Comparison of ENCODE assay signal across 26 mouse cellular contexts in the genomic region with DNA sequence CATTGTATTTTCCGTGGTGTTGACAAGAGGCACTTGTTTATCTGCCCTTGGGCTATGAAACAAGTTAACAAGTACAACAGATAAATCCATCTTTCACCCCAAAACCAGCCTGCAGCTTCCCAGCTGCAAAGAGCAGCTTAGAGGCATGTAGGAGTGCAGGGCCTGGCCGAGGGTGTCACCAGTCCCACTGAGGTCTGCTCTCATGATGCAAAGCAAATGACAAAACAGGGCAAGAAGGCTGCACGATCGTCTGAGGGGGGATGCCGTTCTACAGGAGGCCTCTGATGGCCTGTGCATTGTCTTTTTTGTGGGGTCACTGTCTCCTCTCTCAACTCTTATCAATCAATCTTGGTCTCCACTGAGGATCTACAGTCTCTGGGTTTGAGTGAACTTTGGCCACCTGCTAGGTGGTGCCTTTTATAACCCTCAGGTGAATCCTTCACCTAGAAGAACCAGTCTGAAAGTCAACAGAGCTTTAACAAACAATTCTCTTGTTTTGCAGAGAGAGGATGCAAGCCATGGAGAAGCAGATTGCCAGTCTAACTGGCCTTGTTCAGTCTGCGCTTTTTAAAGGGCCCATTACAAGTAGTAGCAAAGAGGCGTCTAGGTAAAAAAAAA.
DNase-seq lines count a peak whose midpoint lies in the region; ATAC-seq and TF ChIP-seq lines count a peak whose summit lies in the region.
"Had no signal": no experiment of that assay in that cellular context is flagged by ENCODE, and none has a peak within 500 bp of the region (broad histone marks: within the 10 kb centered on the region; RNA-seq: fewer than 3 reads in every experiment).

No protein-coding gene starts in this region.

- peak; percentile 74; the same call in 1 of the 2 replicates for ATAC-seq in intestine, embryonic 14.5 days (replicated peaks; ENCODE audit: low FRiP score, low TSS enrichment, low read depth)
- peak; percentile 84 for ATAC-seq in intestine, embryonic 15.5 days
- ATAC-seq in stomach, postnatal 0 days (ENCODE audit: low FRiP score, low TSS enrichment), result peak; percentile 80
- no peak for ATAC-seq in liver, postnatal 0 days
- no peak for ATAC-seq in liver, embryonic 12.5 days
- ATAC-seq in megakaryocyte-erythroid progenitor cell, adult 5-6 weeks (replicated peaks; ENCODE audit: low FRiP score, low TSS enrichment, poor library complexity, severe bottlenecking), result no peak
- ATAC-seq: CD4-positive, CD25-positive, alpha-beta regulatory T cell, adult 4 months; forebrain, embryonic 13.5 days; forebrain, embryonic 16.5 days; hindbrain, embryonic 16.5 days had no signal

- 67% methylated on average over 7 of the region's 7 CpGs for WGBS in intestine, embryonic 14.5 days
- whole genome bisulfite sequencing in intestine, embryonic 15.5 days, result 59% methylated on average over 7 of the region's 7 CpGs
- 34% methylated on average over 7 of the region's 7 CpGs for WGBS in large intestine, adult 2 months
- 59% methylated on average over 7 of the region's 7 CpGs for WGBS in stomach, postnatal 0 days
- 64% methylated on average over 7 of the region's 7 CpGs for WGBS in liver, postnatal 0 days (ENCODE audit: insufficient replicate concordance)
- 62% methylated on average over 7 of the region's 7 CpGs for WGBS in liver, embryonic 12.5 days (ENCODE audit: insufficient replicate concordance)

- no peaks in the 10 kb centered on the region for H3K9me3 ChIP-seq in intestine, embryonic 14.5 days (ENCODE audit: control insufficient read depth, low read length)
- H3K9me3 ChIP-seq in intestine, embryonic 15.5 days, result no peaks in the 10 kb centered on the region
- H3K9me3 ChIP-seq in stomach, postnatal 0 days (ENCODE audit: control insufficient read depth, low read length), result no peaks in the 10 kb centered on the region
- H3K9me3 ChIP-seq in liver, postnatal 0 days (ENCODE audit: low read length), result no peaks in the 10 kb centered on the region
- H3K9me3 ChIP-seq in liver, embryonic 12.5 days (replicated peaks), result no peaks in the 10 kb centered on the region
- H3K9me3 ChIP-seq: embryonic facial prominence, embryonic 10.5 days; embryonic facial prominence, embryonic 13.5 days; forebrain, embryonic 13.5 days; hindbrain, embryonic 10.5 days; hindbrain, embryonic 13.5 days had no signal

- peaks cover 10% of the 10 kb centered on the region; the same call in 1 of the 2 replicates for H3K36me3 ChIP-seq in intestine, embryonic 14.5 days (ENCODE audit: control insufficient read depth, insufficient read depth, low read length)
- no peaks in the 10 kb centered on the region for H3K36me3 ChIP-seq in intestine, embryonic 15.5 days
- no peaks in the 10 kb centered on the region for H3K36me3 ChIP-seq in stomach, postnatal 0 days (ENCODE audit: control insufficient read depth, insufficient read depth, low read length)
- H3K36me3 ChIP-seq in liver, postnatal 0 days (replicated peaks; ENCODE audit: insufficient read depth, low read length), result no peaks in the 10 kb centered on the region
- no peaks in the 10 kb centered on the region for H3K36me3 ChIP-seq in liver, embryonic 12.5 days
- H3K36me3 ChIP-seq: hindbrain, embryonic 10.5 days; hindbrain, embryonic 13.5 days had no signal

- H3K4me2 ChIP-seq in intestine, embryonic 14.5 days (ENCODE audit: low read length), result 0 out of 2 replicates have a peak overlapping the region, but pooled peaks have one; percentile 13
- H3K4me2 ChIP-seq in intestine, embryonic 15.5 days (replicated peaks), result no peak overlapping the region; the same call in 1 of the 2 replicates
- H3K4me2 ChIP-seq in stomach, postnatal 0 days (replicated peaks; ENCODE audit: low read depth), result no peak overlapping the region
- H3K4me2 ChIP-seq in liver, postnatal 0 days (ENCODE audit: low read depth, low read length), result no peak overlapping the region
- H3K4me2 ChIP-seq in liver, embryonic 12.5 days, result no peak overlapping the region
- H3K4me2 ChIP-seq: embryonic facial prominence, embryonic 13.5 days; forebrain, embryonic 13.5 days; heart, embryonic 11.5 days; hindbrain, embryonic 13.5 days had no signal

- no peaks in the 10 kb centered on the region for H3K4me1 ChIP-seq in intestine, embryonic 14.5 days (replicated peaks; ENCODE audit: control insufficient read depth, insufficient read depth, low read length)
- 0 out of 2 replicates have a peak, but pooled peaks cover 4% of the 10 kb centered on the region for H3K4me1 ChIP-seq in intestine, embryonic 15.5 days (replicated peaks)
- no peaks in the 10 kb centered on the region for H3K4me1 ChIP-seq in stomach, postnatal 0 days (replicated peaks; ENCODE audit: control insufficient read depth, insufficient read depth)
- H3K4me1 ChIP-seq in liver, postnatal 0 days (ENCODE audit: insufficient read depth), result no peaks in the 10 kb centered on the region
- no peaks in the 10 kb centered on the region for H3K4me1 ChIP-seq in liver, embryonic 12.5 days
- H3K4me1 ChIP-seq: forebrain, embryonic 13.5 days; hindbrain, embryonic 10.5 days; hindbrain, embryonic 13.5 days had no signal

- TF ChIP-seq CTCF in stomach, postnatal 0 days (IDR thresholded peaks at IDR 0.05; ENCODE audit: low read depth), result no peak
- TF ChIP-seq CTCF in liver, postnatal 0 days (IDR thresholded peaks at IDR 0.05; ENCODE audit: low read depth), result no peak

- no peak overlapping the region for H3K4me3 ChIP-seq in intestine, embryonic 14.5 days (ENCODE audit: low read depth, low read length)
- H3K4me3 ChIP-seq in intestine, embryonic 15.5 days (replicated peaks), result no peak overlapping the region
- H3K4me3 ChIP-seq in stomach, postnatal 0 days (ENCODE audit: low read depth, low read length), result no peak overlapping the region
- H3K4me3 ChIP-seq in liver, postnatal 0 days (ENCODE audit: low read depth, low read length), result no peak overlapping the region
- no peak overlapping the region for H3K4me3 ChIP-seq in liver, embryonic 12.5 days
- H3K4me3 ChIP-seq: embryonic facial prominence, embryonic 10.5 days; embryonic facial prominence, embryonic 13.5 days; erythroblast, embryonic 14.5 days; forebrain, embryonic 13.5 days; hindbrain, embryonic 10.5 days; hindbrain, embryonic 13.5 days had no signal

- 0 out of 2 replicates have a peak overlapping the region, but pooled peaks have one; percentile 51 for H3K27ac ChIP-seq in intestine, embryonic 14.5 days (ENCODE audit: low read depth)
- H3K27ac ChIP-seq in intestine, embryonic 15.5 days, result peak overlapping the region; percentile 46; the same call in 1 of the 2 replicates
- H3K27ac ChIP-seq in stomach, postnatal 0 days (replicated peaks), result peak overlapping the region; percentile 35; the same call in 1 of the 2 replicates
- no peak overlapping the region for H3K27ac ChIP-seq in liver, postnatal 0 days (ENCODE audit: low read depth)
- H3K27ac ChIP-seq in liver, embryonic 12.5 days, result no peak overlapping the region
- H3K27ac ChIP-seq: embryonic facial prominence, embryonic 10.5 days; embryonic facial prominence, embryonic 13.5 days; forebrain, embryonic 13.5 days; hindbrain, embryonic 10.5 days; hindbrain, embryonic 13.5 days had no signal

- no peak overlapping the region for H3K9ac ChIP-seq in intestine, embryonic 14.5 days (ENCODE audit: low read length)
- no peak overlapping the region for H3K9ac ChIP-seq in intestine, embryonic 15.5 days
- no peak overlapping the region for H3K9ac ChIP-seq in stomach, postnatal 0 days (ENCODE audit: low read length)
- H3K9ac ChIP-seq in liver, postnatal 0 days (replicated peaks), result no peak overlapping the region
- H3K9ac ChIP-seq in liver, embryonic 12.5 days, result no peak overlapping the region
- H3K9ac ChIP-seq: embryonic facial prominence, embryonic 13.5 days; forebrain, embryonic 13.5 days; hindbrain, embryonic 13.5 days had no signal

- peak; percentile 60 for DNase-seq in intestine, embryonic 14.5 days (ENCODE audit: low spot score)
- peak; percentile 90 for DNase-seq in large intestine, adult 2 months (ENCODE audit: low read depth, low spot score)
- DNase-seq in stomach, postnatal 0 days (ENCODE audit: low spot score), result peak; percentile 29
- no peak for DNase-seq in liver, postnatal 0 days
- DNase-seq: adrenal gland, adult 2 months; adrenal gland, postnatal 14 days; cerebellum, adult 11 months; cerebellum, adult 2 months; cerebellum, adult 9-11 months; cerebellum, postnatal 36 days; embryo, embryonic 11 days; gastrocnemius, postnatal 10 days; gastrocnemius, postnatal 36 days had no signal

- no peak for TF ChIP-seq EP300 in stomach, postnatal 0 days (optimal IDR thresholded peaks at IDR 0.05)
- no peak for TF ChIP-seq EP300 in liver, postnatal 0 days (IDR thresholded peaks at IDR 0.05; ENCODE audit: low read depth)

- no peaks in the 10 kb centered on the region for H3K27me3 ChIP-seq in intestine, embryonic 14.5 days (replicated peaks; ENCODE audit: control insufficient read depth, insufficient read depth, low read length)
- no peaks in the 10 kb centered on the region for H3K27me3 ChIP-seq in intestine, embryonic 15.5 days (replicated peaks)
- no peaks in the 10 kb centered on the region for H3K27me3 ChIP-seq in stomach, postnatal 0 days (ENCODE audit: control insufficient read depth, insufficient read depth, low read length)
- no peaks in the 10 kb centered on the region for H3K27me3 ChIP-seq in liver, postnatal 0 days (ENCODE audit: insufficient read depth, low read length)
- H3K27me3 ChIP-seq in liver, embryonic 12.5 days (replicated peaks), result no peaks in the 10 kb centered on the region
- H3K27me3 ChIP-seq: embryonic facial prominence, embryonic 13.5 days; forebrain, embryonic 13.5 days; hindbrain, embryonic 13.5 days had no signal

Comparison
In these comparisons a context has a peak if more than half of its experiments do, and no peak if none do; other contexts are left out.
1. ATAC-seq: peak in intestine, embryonic 14.5 days (single experiment), intestine, embryonic 15.5 days (single experiment) and stomach, postnatal 0 days (single experiment); none in liver, postnatal 0 days (single experiment), liver, embryonic 12.5 days (single experiment) and megakaryocyte-erythroid progenitor cell, adult 5-6 weeks (single experiment).
2. H3K27ac ChIP-seq: peak in intestine, embryonic 14.5 days (single experiment), intestine, embryonic 15.5 days (single experiment) and stomach, postnatal 0 days (single experiment); none in liver, postnatal 0 days (single experiment) and liver, embryonic 12.5 days (single experiment).